Mouse (Mus musculus) intestine, embryonic 15.5 days (tissue): ENCODE measurements around the gene Gxylt1. TPM values are rescaled to one million over a fixed set of nuclear protein-coding genes. Genes with fewer than 3 reads are reported as not detected.
"Not testable (repeated sequence)": the region's sequence is repeated elsewhere in the genome, so short reads cannot be mapped to it uniquely, and the experiment has no call there.

ENCODE experiments used
- ATAC-seq: fragments of 200-750 bp; cut with Nextera tagmentation; 2 replicates; pipeline ENCODE4 v1.8.0; 2017; ENCODE audit warnings: moderate TSS enrichment, moderate library complexity
- H3K27ac ChIP-seq: fragments of 300-500 bp; sonication (generic); 2 replicates; pipeline ENCODE4 v1.5.1; 2015; ENCODE audit warnings: mild to moderate bottlenecking, inconsistent platforms
- H3K27me3 ChIP-seq: fragments of 300-500 bp; sonication (generic); replicated peaks from 2 replicates; pipeline ENCODE4 v1.6.1; 2015; ENCODE audit warnings: inconsistent platforms
- H3K36me3 ChIP-seq: fragments of 300-500 bp; sonication (generic); 2 replicates; pipeline ENCODE4 v1.6.1; 2015; ENCODE audit warnings: inconsistent platforms
- H3K4me1 ChIP-seq: fragments of 300-500 bp; sonication (generic); replicated peaks from 2 replicates; pipeline ENCODE4 v1.6.1; 2015; ENCODE audit warnings: inconsistent platforms
- H3K4me2 ChIP-seq: fragments of 300-500 bp; sonication (generic); replicated peaks from 2 replicates; pipeline ENCODE4 v1.6.1; 2015; ENCODE audit warnings: mild to moderate bottlenecking, inconsistent platforms
- H3K4me3 ChIP-seq: fragments of 300-500 bp; sonication (generic); replicated peaks from 2 replicates; pipeline ENCODE4 v1.5.1; 2015; ENCODE audit warnings: inconsistent platforms
- H3K9ac ChIP-seq: fragments of 300-500 bp; sonication (generic); 2 replicates; pipeline ENCODE4 v1.6.1; 2015; ENCODE audit warnings: inconsistent platforms
- H3K9me3 ChIP-seq: fragments of 300-500 bp; sonication (generic); 2 replicates; pipeline ENCODE4 v1.6.1; 2016; ENCODE audit warnings: inconsistent platforms
- WGBS: fragments of 180-500 bp; shearing (Covaris S2); methylation state at CpG from one replicate; pipeline ENCODE4 v1.1.7; 2015; 5-methylcytosine and 5-hydroxymethylcytosine counted together
- polyA plus RNA-seq: library from polyadenylated mRNA; unstranded; fragments of >200 nt; fragmentation: Nextera tagmentation; extraction: Ambion mirVana; gene quantifications from 2 replicates; pipeline ENCODE4 v1.2.1, GENCODE M21; 2015

The Gxylt1 gene
- polyA plus RNA-seq, 1 experiment from 2014 or later, result 10.2 TPM

GRCm38 (mm10) chr15:93262274-93262673, 12.7 kb downstream of the Gxylt1 start:
- 70% methylated on average over 5 of the region's 5 CpGs for WGBS
- H3K4me1 ChIP-seq, result no peaks in the 10 kb centered on the region; the same call in 1 of the 2 replicates

GRCm38 (mm10) chr15:93259933-93260332, 15.0 kb downstream of the Gxylt1 start:
- ATAC-seq, result no peak
- WGBS, result 78% methylated on average over 8 of the region's 8 CpGs
- H3K9ac ChIP-seq, result no peak overlapping the region
- H3K4me2 ChIP-seq, result no peak overlapping the region
- no peaks in the 10 kb centered on the region for H3K9me3 ChIP-seq
- peaks cover 10% of the 10 kb centered on the region for H3K36me3 ChIP-seq
- no peaks in the 10 kb centered on the region; the same call in 1 of the 2 replicates for H3K4me1 ChIP-seq
- no peak overlapping the region for H3K27ac ChIP-seq
- H3K27me3 ChIP-seq, result no peaks in the 10 kb centered on the region
- H3K4me3 ChIP-seq, result no peak overlapping the region

More at GRCm38 (mm10) chr15:93262274-93262673, 12.7 kb downstream of the Gxylt1 start:
- Histone ChIP-seq H3K27me3 (no peaks in the 10 kb centered on the region), H3K36me3 (peaks cover 10% of the 10 kb centered on the region), H3K27ac (no peak overlapping the region), H3K4me3 (no peak overlapping the region), H3K9me3 (no peaks in the 10 kb centered on the region), H3K9ac (no peak overlapping the region), H3K4me2 (no peak overlapping the region)
- ATAC-seq, result no peak

- H3K4me1 ChIP-seq, result no peaks in the 10 kb centered on the region
- H3K27ac ChIP-seq, result no peak overlapping the region
- H3K9ac ChIP-seq, result no peak overlapping the region
- peaks cover 6% of the 10 kb centered on the region for H3K36me3 ChIP-seq
- no peak overlapping the region for H3K4me2 ChIP-seq
- no peaks in the 10 kb centered on the region for H3K27me3 ChIP-seq
- 81% methylated on average over 10 of the region's 10 CpGs for WGBS
- no peak overlapping the region for H3K4me3 ChIP-seq
- H3K9me3 ChIP-seq, result no peaks in the 10 kb centered on the region
- ATAC-seq, result no peak
Observed at GRCm38 (mm10) chr15:93255295-93255694, 19.7 kb downstream of the Gxylt1 start.

GRCm38 (mm10) chr15:93253172-93253571, 21.8 kb downstream of the Gxylt1 start:
- Histone ChIP-seq H3K9ac (no peak overlapping the region), H3K4me2 (no peak overlapping the region), H3K27me3 (no peaks in the 10 kb centered on the region), H3K36me3 (peaks cover 6% of the 10 kb centered on the region), H3K4me3 (no peak overlapping the region), H3K4me1 (no peaks in the 10 kb centered on the region), H3K27ac (no peak overlapping the region), H3K9me3 (no peaks in the 10 kb centered on the region)
- no peak for ATAC-seq
- 77% methylated on average over 8 of the region's 8 CpGs for WGBS

GRCm38 (mm10) chr15:93252396-93252795, 22.6 kb downstream of the Gxylt1 start:
- H3K36me3 ChIP-seq, result peaks cover 4% of the 10 kb centered on the region

GRCm38 (mm10) chr15:93251553-93252250, 23.3 kb downstream of the Gxylt1 start:
- no peaks in the 10 kb centered on the region for H3K4me1 ChIP-seq
- H3K27ac ChIP-seq, result no peak overlapping the region
- H3K36me3 ChIP-seq, result peaks cover 6% of the 10 kb centered on the region
- no peaks in the 10 kb centered on the region for H3K27me3 ChIP-seq
- no peak overlapping the region for H3K9ac ChIP-seq
- 61% methylated on average over 13 of the region's 13 CpGs for WGBS
- peak; percentile 41; the same call in 1 of the 2 replicates for ATAC-seq
- H3K4me3 ChIP-seq, result no peak overlapping the region
- no peaks in the 10 kb centered on the region for H3K9me3 ChIP-seq
- no peak overlapping the region for H3K4me2 ChIP-seq

More at GRCm38 (mm10) chr15:93252396-93252795, 22.6 kb downstream of the Gxylt1 start:
- no peaks in the 10 kb centered on the region for H3K9me3 ChIP-seq
- H3K27me3 ChIP-seq, result no peaks in the 10 kb centered on the region
- H3K27ac ChIP-seq, result no peak overlapping the region
- H3K9ac ChIP-seq, result no peak overlapping the region
- H3K4me2 ChIP-seq, result no peak overlapping the region
- 90% methylated on average over 6 of the region's 6 CpGs for WGBS
- no peaks in the 10 kb centered on the region for H3K4me1 ChIP-seq
- ATAC-seq, result no peak
- no peak overlapping the region for H3K4me3 ChIP-seq

GRCm38 (mm10) chr15:93243202-93243601, 31.8 kb downstream of the Gxylt1 start:
- Histone ChIP-seq H3K36me3 (peaks cover 17% of the 10 kb centered on the region), H3K9ac (no peak overlapping the region), H3K27ac (no peak overlapping the region), H3K4me1 (no peaks in the 10 kb centered on the region), H3K27me3 (no peaks in the 10 kb centered on the region), H3K4me3 (no peak overlapping the region), H3K4me2 (no peak overlapping the region), H3K9me3 (no peaks in the 10 kb centered on the region)
- WGBS, result 79% methylated on average over 10 of the region's 10 CpGs
- no peak for ATAC-seq

- H3K4me1 ChIP-seq, H3K4me3 ChIP-seq, H3K4me2 ChIP-seq, H3K9ac ChIP-seq, H3K27me3 ChIP-seq, H3K36me3 ChIP-seq, H3K27ac ChIP-seq, ATAC-seq, H3K9me3 ChIP-seq: not testable (repeated sequence)
- WGBS, result 88% methylated on average over 10 of the region's 10 CpGs
Observed at GRCm38 (mm10) chr15:93236456-93236855, 38.5 kb downstream of the Gxylt1 start.

GRCm38 (mm10) chr15:93229028-93229427, 46.0 kb downstream of the Gxylt1 start:
- Histone ChIP-seq H3K4me3 (no peak overlapping the region), H3K36me3 (no peaks in the 10 kb centered on the region), H3K9me3 (no peaks in the 10 kb centered on the region), H3K4me2 (no peak overlapping the region), H3K9ac (no peak overlapping the region), H3K27me3 (no peaks in the 10 kb centered on the region), H3K27ac (no peak overlapping the region), H3K4me1 (no peaks in the 10 kb centered on the region)
- WGBS, result 78% methylated on average over 11 of the region's 11 CpGs
- no peak for ATAC-seq

- no peaks in the 10 kb centered on the region for H3K9me3 ChIP-seq
- H3K9ac ChIP-seq, result no peak overlapping the region
- 74% methylated on average over 10 of the region's 10 CpGs for WGBS
- no peak overlapping the region for H3K4me2 ChIP-seq
- no peak for ATAC-seq
- no peak overlapping the region for H3K4me3 ChIP-seq
- no peaks in the 10 kb centered on the region for H3K36me3 ChIP-seq
- no peak overlapping the region for H3K27ac ChIP-seq
- H3K4me1 ChIP-seq, result no peaks in the 10 kb centered on the region
- H3K27me3 ChIP-seq, result no peaks in the 10 kb centered on the region
Observed at GRCm38 (mm10) chr15:93228375-93228774, 46.6 kb downstream of the Gxylt1 start.

GRCm38 (mm10) chr15:93227764-93228079, 47.3 kb downstream of the Gxylt1 start:
- ATAC-seq, result 0 out of 2 replicates have a peak, but pooled peaks have one; percentile 58
- Histone ChIP-seq H3K4me3 (no peak overlapping the region), H3K36me3 (no peaks in the 10 kb centered on the region), H3K4me1 (no peaks in the 10 kb centered on the region), H3K9ac (no peak overlapping the region), H3K9me3 (no peaks in the 10 kb centered on the region), H3K27ac (no peak overlapping the region), H3K4me2 (no peak overlapping the region), H3K27me3 (no peaks in the 10 kb centered on the region)
- WGBS, result 22% methylated on average over 6 of the region's 6 CpGs

- H3K4me1 ChIP-seq, result no peaks in the 10 kb centered on the region
- H3K4me2 ChIP-seq, result no peak overlapping the region
- ATAC-seq, result 0 out of 2 replicates have a peak, but pooled peaks have one; percentile 12
- no peak overlapping the region for H3K27ac ChIP-seq
- WGBS, result 87% methylated on average over 10 of the region's 10 CpGs
- no peaks in the 10 kb centered on the region for H3K36me3 ChIP-seq
- no peaks in the 10 kb centered on the region for H3K9me3 ChIP-seq
- H3K27me3 ChIP-seq, result no peaks in the 10 kb centered on the region
- no peak overlapping the region for H3K4me3 ChIP-seq
- H3K9ac ChIP-seq, result no peak overlapping the region
Observed at GRCm38 (mm10) chr15:93226930-93227763, 47.8 kb downstream of the Gxylt1 start.
